Mouse (Mus musculus): ENCODE measurements around the gene Lrrc28. TPM values are rescaled to one million over a fixed set of nuclear protein-coding genes. Genes with fewer than 3 reads are reported as not detected.

Lrrc28 gene
- polyA plus RNA-seq, 1 experiment: 1.7 TPM

GRCm38 (mm10) chr7:67500878-67501277 is 144.2 kb downstream of the Lrrc28 start:
- Histone ChIP-seq H3K36me3 (ENCODE audit: control insufficient read depth) (no peaks in the 10 kb centered on the region), H3K27me3 (ENCODE audit: control insufficient read depth) (no peaks in the 10 kb centered on the region)

GRCm38 (mm10) chr7:67500076-67500828 is 144.8 kb downstream of the Lrrc28 start:
- Histone ChIP-seq H3K27me3 (ENCODE audit: control insufficient read depth) (no peaks in the 10 kb centered on the region), H3K4me1 (ENCODE audit: control insufficient read depth) (peaks cover 4% of the 10 kb centered on the region), H3K9me3 (ENCODE audit: control insufficient read depth, low read length) (no peaks in the 10 kb centered on the region), H3K4me3 (replicated peaks) (no peak overlapping the region), H3K36me3 (ENCODE audit: control insufficient read depth) (no peaks in the 10 kb centered on the region)
- no peak for TF ChIP-seq GATA1 (IDR thresholded peaks at IDR 0.05; ENCODE audit: low read length)
- no peak for TF ChIP-seq TAL1 (IDR thresholded peaks at IDR 0.05; ENCODE audit: low read length)

More at GRCm38 (mm10) chr7:67500878-67501277, 144.2 kb downstream of the Lrrc28 start:
- H3K4me3 ChIP-seq (replicated peaks): no peak overlapping the region
- no peaks in the 10 kb centered on the region for H3K9me3 ChIP-seq (ENCODE audit: control insufficient read depth, low read length)
- TF ChIP-seq GATA1 (IDR thresholded peaks at IDR 0.05; ENCODE audit: low read length) (no peak), TAL1 (IDR thresholded peaks at IDR 0.05; ENCODE audit: low read length) (no peak)
- peaks cover 4% of the 10 kb centered on the region for H3K4me1 ChIP-seq (ENCODE audit: control insufficient read depth)

- H3K4me3 ChIP-seq (replicated peaks): no peak overlapping the region
These were observed 145.6 kb downstream of the Lrrc28 start for GRCm38 (mm10) chr7:67499516-67499915.

GRCm38 (mm10) chr7:67493795-67494687 is 151.0 kb downstream of the Lrrc28 start:
- no peaks in the 10 kb centered on the region for H3K36me3 ChIP-seq (ENCODE audit: control insufficient read depth)
- TF ChIP-seq GATA1 (IDR thresholded peaks at IDR 0.05; ENCODE audit: low read length) (no peak), TAL1 (IDR thresholded peaks at IDR 0.05; ENCODE audit: low read length) (no peak)
- H3K4me3 ChIP-seq (replicated peaks): no peak overlapping the region
- H3K9me3 ChIP-seq (ENCODE audit: control insufficient read depth, low read length): no peaks in the 10 kb centered on the region
- H3K4me1 ChIP-seq (ENCODE audit: control insufficient read depth): no peaks in the 10 kb centered on the region
- H3K27me3 ChIP-seq (ENCODE audit: control insufficient read depth): no peaks in the 10 kb centered on the region

More at GRCm38 (mm10) chr7:67499516-67499915, 145.6 kb downstream of the Lrrc28 start:
- Histone ChIP-seq H3K27me3 (ENCODE audit: control insufficient read depth) (no peaks in the 10 kb centered on the region), H3K4me1 (ENCODE audit: control insufficient read depth) (peaks cover 4% of the 10 kb centered on the region), H3K36me3 (ENCODE audit: control insufficient read depth) (no peaks in the 10 kb centered on the region), H3K9me3 (ENCODE audit: control insufficient read depth, low read length) (no peaks in the 10 kb centered on the region)
- TF ChIP-seq TAL1 (IDR thresholded peaks at IDR 0.05; ENCODE audit: low read length): no peak
- TF ChIP-seq GATA1 (IDR thresholded peaks at IDR 0.05; ENCODE audit: low read length): no peak

GRCm38 (mm10) chr7:67487889-67488411 is 157.1 kb downstream of the Lrrc28 start:
- Histone ChIP-seq H3K9me3 (ENCODE audit: control insufficient read depth, low read length) (no peaks in the 10 kb centered on the region), H3K27me3 (ENCODE audit: control insufficient read depth) (no peaks in the 10 kb centered on the region), H3K4me3 (replicated peaks) (no peak overlapping the region), H3K4me1 (ENCODE audit: control insufficient read depth) (no peaks in the 10 kb centered on the region), H3K36me3 (ENCODE audit: control insufficient read depth) (no peaks in the 10 kb centered on the region)
- TF ChIP-seq GATA1 (IDR thresholded peaks at IDR 0.05; ENCODE audit: low read length) (no peak), TAL1 (IDR thresholded peaks at IDR 0.05; ENCODE audit: low read length) (no peak)

GRCm38 (mm10) chr7:67486925-67487760 is 157.9 kb downstream of the Lrrc28 start:
- Histone ChIP-seq H3K36me3 (ENCODE audit: control insufficient read depth) (no peaks in the 10 kb centered on the region), H3K27me3 (ENCODE audit: control insufficient read depth) (no peaks in the 10 kb centered on the region), H3K9me3 (ENCODE audit: control insufficient read depth, low read length) (no peaks in the 10 kb centered on the region), H3K4me1 (ENCODE audit: control insufficient read depth) (no peaks in the 10 kb centered on the region), H3K4me3 (replicated peaks) (no peak overlapping the region)
- TF ChIP-seq GATA1 (IDR thresholded peaks at IDR 0.05; ENCODE audit: low read length) (no peak), TAL1 (IDR thresholded peaks at IDR 0.05; ENCODE audit: low read length) (no peak)

- Histone ChIP-seq H3K27me3 (ENCODE audit: control insufficient read depth) (no peaks in the 10 kb centered on the region), H3K9me3 (ENCODE audit: control insufficient read depth, low read length) (no peaks in the 10 kb centered on the region), H3K36me3 (ENCODE audit: control insufficient read depth) (no peaks in the 10 kb centered on the region), H3K4me3 (replicated peaks) (no peak overlapping the region), H3K4me1 (ENCODE audit: control insufficient read depth) (no peaks in the 10 kb centered on the region)
- TF ChIP-seq GATA1 (IDR thresholded peaks at IDR 0.05; ENCODE audit: low read length) (no peak), TAL1 (IDR thresholded peaks at IDR 0.05; ENCODE audit: low read length) (no peak)
These were observed 158.7 kb downstream of the Lrrc28 start for GRCm38 (mm10) chr7:67486417-67486816.

GRCm38 (mm10) chr7:67483698-67484097 is 161.4 kb downstream of the Lrrc28 start:
- H3K36me3 ChIP-seq (ENCODE audit: control insufficient read depth): no peaks in the 10 kb centered on the region
- no peak overlapping the region for H3K4me3 ChIP-seq (replicated peaks)
- TF ChIP-seq GATA1 (IDR thresholded peaks at IDR 0.05; ENCODE audit: low read length): no peak
- no peak for TF ChIP-seq TAL1 (IDR thresholded peaks at IDR 0.05; ENCODE audit: low read length)
- no peaks in the 10 kb centered on the region for H3K27me3 ChIP-seq (ENCODE audit: control insufficient read depth)
- no peaks in the 10 kb centered on the region for H3K9me3 ChIP-seq (ENCODE audit: control insufficient read depth, low read length)
- no peaks in the 10 kb centered on the region for H3K4me1 ChIP-seq (ENCODE audit: control insufficient read depth)

Measured in erythroblast, embryonic 14.5 days (primary cell).